Mouse (Mus musculus) ES-E14 (cell line): ENCODE data around the gene Maged2. TPM values are rescaled to one million over a fixed set of nuclear protein-coding genes. Genes with fewer than 3 reads are reported as not detected.
"Not testable (repeated sequence)": the region's sequence is repeated elsewhere in the genome, so short reads cannot be mapped to it uniquely, and the experiment has no call there.

Source experiments
- DNase-seq: peaks from one replicate; pipeline ENCODE4 v3.0.0-alpha.2; 2013; ENCODE audit warnings: low read depth, low spot score
- H3K27ac ChIP-seq: 2 replicates; pipeline ENCODE4 v1.5.1; 2012; ENCODE audit warnings: low read depth, mild to moderate bottlenecking, low read length, moderate library complexity, mixed read lengths; ENCODE audit not compliant: poor library complexity, insufficient read depth, severe bottlenecking
- H3K36me3 ChIP-seq: 2 replicates; pipeline ENCODE4 v1.6.1; 2012; ENCODE audit warnings: mild to moderate bottlenecking, low read length, moderate library complexity, mixed read lengths; ENCODE audit not compliant: control insufficient read depth, poor library complexity, insufficient read depth, severe bottlenecking
- H3K4me1 ChIP-seq, 2 experiments: fragments of 150-350 bp in 1 of 2; sonication (generic) in 1 of 2; 2 replicates each; pipeline ENCODE4 v1.6.1; 2012; ENCODE audit warnings: low read length in 2 of 2, mild to moderate bottlenecking in 1 of 2, mixed read lengths in 1 of 2; ENCODE audit not compliant: control insufficient read depth in 2 of 2, insufficient read depth in 2 of 2, poor library complexity in 1 of 2
- H3K4me3 ChIP-seq, 2 experiments: fragments of 150-350 bp in 1 of 2; sonication (generic) in 1 of 2; 2 replicates each; pipeline ENCODE4 v1.5.1; 2012; ENCODE audit warnings: low read length in 2 of 2, low read depth in 1 of 2, mild to moderate bottlenecking in 1 of 2, mixed read lengths in 1 of 2; ENCODE audit not compliant: insufficient read depth in 1 of 2, poor library complexity in 1 of 2, severe bottlenecking in 1 of 2
- H3K9ac ChIP-seq: 2 replicates; pipeline ENCODE4 v1.6.1; 2012; ENCODE audit warnings: low read depth, mild to moderate bottlenecking, low read length, mixed read lengths; ENCODE audit not compliant: poor library complexity, insufficient read depth, severe bottlenecking
- H3K9me3 ChIP-seq: fragments of 150-350 bp; sonication (generic); 2 replicates; pipeline ENCODE4 v1.6.1; 2012; ENCODE audit warnings: low read depth, mild to moderate bottlenecking, low read length; ENCODE audit not compliant: control insufficient read depth, insufficient read depth
- CHD2 ChIP-seq: IDR thresholded peaks from 2 replicates; pipeline ENCODE4 v1.6.1; 2014; ENCODE audit warnings: mild to moderate bottlenecking, low read depth, low read length, inconsistent platforms
- HCFC1 ChIP-seq: IDR thresholded peaks from 2 replicates; pipeline ENCODE4 v1.6.1; 2012; ENCODE audit warnings: low read length, inconsistent platforms, borderline replicate concordance; ENCODE audit not compliant: insufficient read depth
- MAFK ChIP-seq: IDR thresholded peaks from 2 replicates; pipeline ENCODE4 v1.6.1; 2014; ENCODE audit warnings: mild to moderate bottlenecking, low read depth, low read length, inconsistent platforms; ENCODE audit not compliant: insufficient read depth
- ZC3H11A ChIP-seq: IDR thresholded peaks from 2 replicates; pipeline ENCODE4 v1.6.1; 2012; ENCODE audit warnings: low read depth, mild to moderate bottlenecking, inconsistent platforms, low read length, borderline replicate concordance
- ZNF384 ChIP-seq: IDR thresholded peaks from 2 replicates; pipeline ENCODE4 v1.6.1; 2012; ENCODE audit warnings: low read depth, low read length, inconsistent platforms
- in situ Hi-C, 2 experiments: fragments of 600-800 bp; cut with MboI; formaldehyde crosslinking; loops; one replicate each; pipeline ENCODE4 v1.15.1; 2025; ENCODE audit warnings: low sequenced_read_pairs in 2 of 2, inconsistent platforms in 1 of 2; ENCODE audit not compliant: unreplicated experiment in 2 of 2
- total RNA-seq: library from RNA; depleted of rRNA; stranded (reverse); fragments of 300-350 nt; gene quantifications from 2 replicates; pipeline ENCODE4 v1.2.3, GENCODE M21; 2012; rRNA removed

The Maged2 gene
- 40.5 and 49.6 TPM in 2 replicates for total RNA-seq

GRCm38 (mm10) chrX:150814139-150814469 lies at the start of gene Maged2:
TSS of gene Maged2 (minus strand) at chrX:150814345.
- in situ Hi-C loops, result no loop called here

GRCm38 (mm10) chrX:150848230-150848629 lies 34.1 kb upstream of the Maged2 start:
- H3K9me3 ChIP-seq, result no peaks in the 10 kb centered on the region
- no peaks in the 10 kb centered on the region for H3K36me3 ChIP-seq
- no peak overlapping the region for H3K9ac ChIP-seq
- in situ Hi-C loops, result no loop called here
- no peak for TF ChIP-seq HCFC1
- TF ChIP-seq ZC3H11A, result no peak
- no peak for TF ChIP-seq ZNF384
- no peak for TF ChIP-seq MAFK
- no peak overlapping the region for H3K4me3 ChIP-seq
- H3K27ac ChIP-seq, result no peak overlapping the region
- no peaks in the 10 kb centered on the region for H3K4me1 ChIP-seq
- DNase-seq, result no peak

More at GRCm38 (mm10) chrX:150814139-150814469, at the start of gene Maged2:
- H3K36me3 ChIP-seq, result no peaks in the 10 kb centered on the region
- no peaks in the 10 kb centered on the region for H3K4me1 ChIP-seq
- peak within 1 kb of the TSS; percentile 74 to 91 for H3K4me3 ChIP-seq
- no peaks in the 10 kb centered on the region for H3K9me3 ChIP-seq
- H3K27ac ChIP-seq, result 0 out of 2 replicates have a peak within 1 kb of the TSS, but pooled peaks have one; percentile 18
- TF ChIP-seq ZNF384 (no peak), CHD2 (no peak), ZC3H11A (no peak), HCFC1 (no peak), MAFK (no peak)
- no peak for DNase-seq
- peak within 1 kb of the TSS; percentile 64 for H3K9ac ChIP-seq

DNA sequence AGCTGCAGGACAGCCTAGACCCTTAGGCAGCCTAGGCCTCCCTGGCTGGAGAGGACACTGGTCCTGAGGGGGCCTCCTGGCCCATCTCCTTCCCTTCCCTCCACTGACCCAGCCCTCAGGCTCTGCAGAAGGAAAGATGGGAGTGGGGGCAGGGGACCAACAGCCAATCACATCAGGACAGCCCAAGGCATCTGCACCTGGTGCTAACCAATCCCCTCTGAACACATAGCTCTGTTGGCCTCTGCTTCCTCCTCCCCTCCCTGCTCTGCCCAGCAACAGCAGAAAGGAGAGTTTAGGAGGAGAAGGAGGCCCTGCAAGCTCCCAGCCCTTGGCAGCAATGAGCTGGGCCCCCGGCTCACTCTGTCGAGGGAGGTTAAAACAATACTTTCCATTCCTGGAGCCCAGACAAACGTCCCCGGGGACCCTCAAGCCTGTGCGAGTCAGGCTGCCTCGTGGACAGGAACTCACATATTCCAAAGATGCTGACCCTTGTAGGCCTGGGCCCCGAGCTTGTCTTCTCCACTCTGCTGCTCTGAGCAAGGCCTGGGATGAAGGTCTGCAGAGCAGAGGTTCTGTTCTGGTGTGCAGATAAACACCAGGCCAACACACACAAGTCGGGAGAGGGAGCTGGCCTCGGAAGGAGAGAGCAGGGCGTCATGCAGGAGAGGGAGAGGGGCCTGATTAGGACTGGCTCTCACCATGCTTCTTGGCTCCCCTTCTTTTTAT lies 31.5 kb upstream of the Maged2 start:
- H3K4me1 ChIP-seq, H3K27ac ChIP-seq, H3K9me3 ChIP-seq, DNase-seq, H3K36me3 ChIP-seq, H3K4me3 ChIP-seq, H3K9ac ChIP-seq, in situ Hi-C loops: not testable (repeated sequence)

DNA sequence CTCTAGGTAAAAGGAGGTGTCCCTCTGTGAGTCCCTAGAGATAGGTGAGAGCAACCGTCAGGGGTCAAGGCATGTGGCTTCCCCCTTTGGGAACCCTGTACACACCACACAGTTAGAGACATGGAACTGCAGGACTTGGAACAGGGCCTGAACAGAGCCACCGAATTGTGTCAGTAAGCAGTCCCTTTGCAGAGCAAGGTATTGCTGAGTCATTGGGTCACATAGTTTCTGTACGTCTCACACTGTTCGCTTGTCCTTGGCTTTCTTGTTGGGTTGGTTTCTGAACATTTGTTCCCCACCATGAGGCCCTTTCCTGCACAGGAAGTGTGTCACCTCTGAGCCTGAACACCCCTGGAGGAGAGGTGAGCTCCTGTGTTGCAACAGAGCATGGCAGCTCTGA lies 29.1 kb upstream of the Maged2 start:
- H3K9ac ChIP-seq, H3K4me1 ChIP-seq, in situ Hi-C loops, H3K36me3 ChIP-seq, H3K27ac ChIP-seq, DNase-seq, H3K9me3 ChIP-seq, H3K4me3 ChIP-seq: not testable (repeated sequence)

GRCm38 (mm10) chrX:150830297-150830696 lies 16.2 kb upstream of the Maged2 start:
- H3K9ac ChIP-seq, result no peak overlapping the region
- TF ChIP-seq ZNF384, result no peak
- TF ChIP-seq CHD2, result no peak
- TF ChIP-seq MAFK, result no peak
- TF ChIP-seq HCFC1, result no peak
- no peak for TF ChIP-seq ZC3H11A
- no peaks in the 10 kb centered on the region for H3K36me3 ChIP-seq
- H3K27ac ChIP-seq, result no peak overlapping the region
- in situ Hi-C loops, result no loop called here
- H3K4me1 ChIP-seq, result no peaks in the 10 kb centered on the region
- H3K4me3 ChIP-seq, result no peak overlapping the region
- no peak for DNase-seq
- H3K9me3 ChIP-seq, result no peaks in the 10 kb centered on the region
